In the genomic region with DNA sequence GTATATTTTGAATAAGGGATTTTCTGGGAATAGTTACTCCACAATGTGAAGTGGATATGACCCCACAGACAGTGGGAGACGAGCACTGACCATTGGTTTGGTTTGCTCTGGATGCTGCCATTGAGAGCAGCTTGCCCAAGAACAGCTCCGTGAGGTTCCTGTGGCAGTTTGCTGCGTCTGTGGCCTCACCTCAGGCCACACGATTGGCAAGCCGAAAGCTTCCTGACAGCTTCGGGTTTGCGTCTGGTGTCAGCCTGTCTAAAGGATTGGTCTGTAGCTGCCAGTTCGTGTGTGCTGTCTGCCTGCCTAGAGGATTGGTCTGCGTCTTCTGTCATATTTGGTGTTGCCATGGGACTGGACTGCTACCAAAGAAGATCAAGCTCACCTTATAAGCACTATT, we compare ENCODE assay signal across 16 mouse cellular contexts.
"Had no signal": no experiment of that assay in that cellular context is flagged by ENCODE, and none has a peak within 500 bp of the region (broad histone marks: within the 10 kb centered on the region; RNA-seq: fewer than 3 reads in every experiment).

No protein-coding gene starts in this region.

- H3K4me3 ChIP-seq: midbrain, embryonic 10.5 days; midbrain, embryonic 12.5 days; myocyte; neural tube, embryonic 13.5 days; neural tube, embryonic 15.5 days; stomach, embryonic 15.5 days had no signal

- DNase-seq: lung, adult 18-20 months; lung, embryonic 14.5 days; lung, postnatal 10 days; lung, postnatal 4 days; midbrain, embryonic 14.5 days; right cerebral cortex, postnatal 14 days; thymus, postnatal 14 days; thymus, postnatal 36 days had no signal

- H3K4me1 ChIP-seq: midbrain, embryonic 10.5 days; midbrain, embryonic 12.5 days; neural tube, embryonic 13.5 days; neural tube, embryonic 15.5 days; stomach, embryonic 15.5 days had no signal

- H3K27ac ChIP-seq: midbrain, embryonic 10.5 days; midbrain, embryonic 12.5 days; neural tube, embryonic 13.5 days; neural tube, embryonic 15.5 days; stomach, embryonic 15.5 days; stomach, postnatal 0 days had no signal

- ATAC-seq: midbrain, embryonic 16.5 days had no signal
